Comparison of ENCODE assay signal across 9 mouse cellular contexts in genomic region chr16:21615802-21616201, GRCm38 (mm10).
DNase-seq lines count a peak whose midpoint lies in the region; TF ChIP-seq lines count a peak whose summit lies in the region.
"Had no signal": no experiment of that assay in that cellular context is flagged by ENCODE, and none has a peak within 500 bp of the region (broad histone marks: within the 10 kb centered on the region; RNA-seq: fewer than 3 reads in every experiment).

No protein-coding gene starts in this region.

- 64% methylated on average over 7 of the region's 7 CpGs for WGBS in bone marrow, adult 2 months

- no peak overlapping the region for H3K27ac ChIP-seq in left cerebral cortex, adult 2 months
- no peak overlapping the region for H3K27ac ChIP-seq in bone marrow, adult 2 months (ENCODE audit: control insufficient read depth, insufficient read depth, low read depth, low read length, poor library complexity)
- H3K27ac ChIP-seq: limb, embryonic 15.5 days had no signal

- no peak for TF ChIP-seq POLR2A in bone marrow, adult 2 months (IDR thresholded peaks at IDR 0.05; ENCODE audit: borderline replicate concordance, control insufficient read depth, low read depth, low read length)

- TF ChIP-seq CTCF in left cerebral cortex, adult 2 months (IDR thresholded peaks at IDR 0.05) = peak; percentile 72
- peak; percentile 33; the same call in 1 of the 2 replicates for TF ChIP-seq CTCF in bone marrow, adult 2 months (IDR thresholded peaks at IDR 0.05; ENCODE audit: control insufficient read depth, insufficient read depth, low read length)

- peak; percentile 28 for DNase-seq in adrenal gland, adult 2 months
- DNase-seq in adrenal gland, postnatal 25 days = no peak
- DNase-seq in left cerebral cortex, adult 2 months (ENCODE audit: extremely low spot score in 1 of 2, low spot score in 2 of 2) = no peak
- DNase-seq in left cerebral cortex, postnatal 36 days (ENCODE audit: low spot score in 2 of 2) = no peak
- DNase-seq in heart, postnatal 4 days = peak; percentile 49
- DNase-seq in retina, postnatal 7 days (ENCODE audit: low read depth, low spot score) = peak; percentile 35
- no peak for DNase-seq in yolk sac, embryonic 10.5 days (ENCODE audit: low spot score)

- H3K4me1 ChIP-seq in bone marrow, adult 2 months (ENCODE audit: control insufficient read depth, insufficient read depth, low read length) = no peaks in the 10 kb centered on the region
- H3K4me1 ChIP-seq: limb, embryonic 15.5 days had no signal

- intact Hi-C loops in left cerebral cortex, adult 2 months (cut with DNase I) = loop anchor here (1.0 to 5.0 kb wide), 2 partner anchors 76 to 112 kb away; partner anchors contain the start of gene 2510009E07Rik
- intact Hi-C loops in left cerebral cortex, postnatal 36 days (cut with DNase I) = loop anchor here (5.0 kb wide), 1 partner anchor 111 kb away; no protein-coding TSS in a partner anchor

- H3K4me3 ChIP-seq in left cerebral cortex, adult 2 months = no peak overlapping the region
- no peak overlapping the region for H3K4me3 ChIP-seq in bone marrow, adult 2 months (replicated peaks; ENCODE audit: control insufficient read depth, low read depth, low read length)
- H3K4me3 ChIP-seq: limb, embryonic 15.5 days had no signal

Comparison
In these comparisons a context has a peak if more than half of its experiments do, and no peak if none do; other contexts are left out.
1. DNase-seq: peak in adrenal gland, adult 2 months (single experiment), heart, postnatal 4 days (single experiment) and retina, postnatal 7 days (single experiment); none in adrenal gland, postnatal 25 days (single experiment), left cerebral cortex, adult 2 months (0 of 2), left cerebral cortex, postnatal 36 days (0 of 2) and yolk sac, embryonic 10.5 days (single experiment).